Mouse (Mus musculus) brown adipose tissue, adult 24 weeks (tissue): ENCODE data around the gene Tbk1. TPM values are rescaled to one million over a fixed set of nuclear protein-coding genes. Genes with fewer than 3 reads are reported as not detected.

Source experiments
- H3K27ac ChIP-seq: fragments of 200-500 bp; replicated peaks from 2 replicates; pipeline ENCODE4 v1.5.1; 2012; ENCODE audit warnings: low read depth, mild to moderate bottlenecking, low read length
- H3K4me1 ChIP-seq: fragments of 200-500 bp; 2 replicates; pipeline ENCODE4 v1.6.1; 2012; ENCODE audit warnings: low read length, mixed read lengths; ENCODE audit not compliant: control insufficient read depth, insufficient read depth, insufficient read length
- H3K4me3 ChIP-seq: fragments of 200-500 bp; 2 replicates; pipeline ENCODE4 v1.5.1; 2012; ENCODE audit warnings: low read depth, mild to moderate bottlenecking, low read length, moderate library complexity; ENCODE audit not compliant: insufficient read depth
- polyA plus RNA-seq: library from polyadenylated mRNA; stranded (reverse); fragments of >200 nt; gene quantifications from 2 replicates; pipeline ENCODE4 v1.2.4, GENCODE M21; 2012; ENCODE audit not compliant: missing spikeins, insufficient read depth, insufficient read length

The Tbk1 gene
- polyA plus RNA-seq, 1 experiment, result 9.4 TPM

DNA sequence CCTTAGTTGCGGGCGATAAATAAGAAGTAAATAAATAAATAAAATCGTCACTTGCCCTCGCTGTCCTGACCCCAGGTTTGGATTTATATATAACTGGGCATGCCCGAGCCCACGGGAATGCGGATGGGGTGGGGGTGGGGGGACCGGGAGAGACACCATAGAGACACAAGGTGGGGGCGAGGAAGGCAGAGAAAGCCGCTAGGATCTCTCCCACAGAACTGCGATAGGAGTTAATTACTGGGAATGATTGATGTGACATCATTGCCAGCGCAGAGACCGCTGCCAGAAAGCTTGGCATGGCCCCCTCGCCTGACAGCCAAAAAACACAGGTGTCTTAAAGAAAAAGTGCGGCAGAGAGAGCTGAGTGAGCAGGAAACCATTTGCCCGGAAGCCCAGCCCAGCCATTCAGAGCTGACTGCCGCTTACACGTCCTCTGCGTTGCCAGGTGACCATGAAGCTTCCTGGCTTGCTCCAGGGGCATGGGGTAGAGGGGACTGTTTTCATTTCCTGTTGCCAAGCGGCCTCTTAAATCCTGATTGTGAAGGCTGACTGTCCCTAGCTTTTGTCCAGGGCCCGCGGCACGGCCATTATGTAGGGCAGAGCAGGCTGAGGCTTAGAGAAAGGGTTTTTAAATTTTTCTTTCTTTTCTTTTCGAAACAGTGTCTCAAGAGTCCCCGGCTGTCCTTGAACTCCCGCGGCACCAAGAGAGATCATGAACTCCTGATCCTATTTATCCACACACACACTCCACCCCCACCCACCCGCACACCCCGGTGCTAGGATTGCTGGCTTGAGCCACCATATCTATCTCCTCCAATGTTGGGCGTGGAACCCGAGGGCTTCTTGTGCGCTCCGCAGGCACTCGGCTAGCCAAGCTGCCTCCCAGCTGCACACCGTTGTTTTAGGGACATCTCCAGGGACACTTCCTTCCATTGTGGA is 81.3 kb downstream of the Tbk1 start:
- Histone ChIP-seq H3K4me3 (peak overlapping the region; percentile 63), H3K4me1 (no peaks in the 10 kb centered on the region; the same call in 1 of the 2 replicates), H3K27ac (peak overlapping the region; percentile 47; the same call in 1 of the 2 replicates)

GRCm38 (mm10) chr10:121501160-121501559 is 85.4 kb downstream of the Tbk1 start:
- Histone ChIP-seq H3K27ac (no peak overlapping the region), H3K4me3 (no peak overlapping the region), H3K4me1 (peaks cover 12% of the 10 kb centered on the region)

- Histone ChIP-seq H3K4me1 (peaks cover 12% of the 10 kb centered on the region), H3K4me3 (no peak overlapping the region), H3K27ac (no peak overlapping the region)
These were observed 86.6 kb downstream of the Tbk1 start for GRCm38 (mm10) chr10:121500034-121500433.

GRCm38 (mm10) chr10:121499063-121499462 is 87.5 kb downstream of the Tbk1 start:
- Histone ChIP-seq H3K4me3 (no peak overlapping the region), H3K4me1 (peaks cover 12% of the 10 kb centered on the region), H3K27ac (no peak overlapping the region)

GRCm38 (mm10) chr10:121498481-121498904 is 88.1 kb downstream of the Tbk1 start:
- Histone ChIP-seq H3K27ac (peak overlapping the region; percentile 27), H3K4me3 (0 out of 2 replicates have a peak overlapping the region, but pooled peaks have one; percentile 1), H3K4me1 (peaks cover 12% of the 10 kb centered on the region)

DNA sequence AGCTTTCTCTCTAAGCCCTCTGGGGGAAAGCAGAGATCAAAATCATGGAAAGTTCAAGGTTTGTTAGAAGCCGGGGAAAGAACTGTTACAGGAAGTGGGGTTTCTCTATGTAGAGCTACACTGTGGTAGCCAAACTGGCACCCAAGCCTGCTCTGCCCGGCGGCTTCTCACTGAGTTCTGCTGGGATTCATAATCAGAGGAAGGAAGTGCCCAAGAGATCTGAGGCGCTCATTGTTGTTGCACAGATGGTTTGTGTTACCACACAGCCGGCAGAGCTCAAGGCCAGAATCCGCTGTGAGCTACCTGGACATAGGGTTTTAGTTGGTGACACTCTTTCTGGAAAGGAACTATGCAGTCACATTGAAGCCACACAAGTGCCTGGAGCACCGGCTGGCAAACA is 88.6 kb downstream of the Tbk1 start:
- H3K27ac ChIP-seq, result peak overlapping the region; percentile 27

GRCm38 (mm10) chr10:121496616-121497015 is 90.0 kb downstream of the Tbk1 start:
- Histone ChIP-seq H3K4me1 (peaks cover 12% of the 10 kb centered on the region), H3K27ac (no peak overlapping the region), H3K4me3 (no peak overlapping the region)

More for the DNA sequence above, 88.6 kb downstream of the Tbk1 start:
- peaks cover 12% of the 10 kb centered on the region for H3K4me1 ChIP-seq
- H3K4me3 ChIP-seq, result 0 out of 2 replicates have a peak overlapping the region, but pooled peaks have one; percentile 1

Other genes with a start within 250 kb of the Tbk1 start
- 0.24 TPM in 1 of 2 replicates, not detected in the other for gene Tbc1d30, start 235.5 kb downstream of the Tbk1 start, polyA plus RNA-seq
- 66.8 and 68.6 TPM in 2 replicates for gene Gns, start 221.7 kb downstream of the Tbk1 start, polyA plus RNA-seq
- gene Rassf3, start 110.4 kb downstream of the Tbk1 start, polyA plus RNA-seq, result 17.3 and 25.1 TPM in 2 replicates
- gene Xpot, start 39.5 kb upstream of the Tbk1 start, polyA plus RNA-seq, result 30.2 and 40.6 TPM in 2 replicates
- not detected in 2 replicates for gene D930020B18Rik, start 54.8 kb upstream of the Tbk1 start, polyA plus RNA-seq
- gene BC048403, start 153.2 kb upstream of the Tbk1 start, polyA plus RNA-seq, result 2.8 TPM in 2 replicates